Mouse (Mus musculus): ENCODE data around the gene 1700016D06Rik. TPM values are rescaled to one million over a fixed set of nuclear protein-coding genes. Genes with fewer than 3 reads are reported as not detected.
A peak's percentile ranks its signal among the peaks of the same experiment; 100 is the strongest.

Gene 1700016D06Rik
- not detected for total RNA-seq (2021)
- long read RNA-seq = 0 reads

DNA sequence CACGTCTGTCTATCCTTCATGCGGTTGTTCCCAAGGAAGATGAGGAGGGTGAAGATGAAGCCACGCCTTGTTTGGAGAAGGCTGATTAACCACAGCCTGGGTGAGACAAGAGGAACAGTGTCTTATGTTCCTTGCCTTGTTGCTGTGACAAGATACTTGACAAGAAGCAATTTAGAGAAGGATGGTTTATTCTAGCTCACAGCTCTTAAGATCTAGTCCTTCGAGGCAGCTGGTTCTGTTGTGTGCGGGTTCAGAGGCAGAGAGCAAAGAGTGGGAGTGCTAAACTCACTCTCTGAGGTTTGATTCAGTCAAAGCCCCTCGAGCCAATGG is at the start of gene 1700016D06Rik:
TSS of gene 1700016D06Rik (minus strand) at position 31 of the 330 bp plus-strand sequence.
- DNase-seq (ENCODE audit: low spot score in 2 of 2) = no peak

DNA sequence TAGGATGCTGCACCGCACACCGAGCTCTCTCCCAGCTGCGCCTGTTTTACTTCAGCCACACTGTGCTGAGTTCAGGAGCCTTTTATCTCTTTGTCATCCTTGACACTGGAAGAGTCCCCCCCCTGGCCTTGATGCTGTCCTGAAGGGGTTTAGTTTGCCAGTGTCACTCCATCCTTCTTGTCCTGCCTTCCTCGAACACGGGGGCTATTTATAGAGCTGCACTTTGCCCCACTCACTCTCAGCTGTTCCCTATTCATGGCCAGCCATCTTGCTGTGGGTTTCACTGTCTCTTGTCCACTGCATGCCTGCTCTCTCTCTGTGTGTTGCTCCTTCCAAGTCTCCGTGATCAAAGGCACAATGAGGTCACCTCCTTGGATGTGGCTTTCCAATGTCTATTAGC is 48.6 kb upstream of the 1700016D06Rik start:
- DNase-seq (ENCODE audit: low spot score in 2 of 2) = no peak

DNA sequence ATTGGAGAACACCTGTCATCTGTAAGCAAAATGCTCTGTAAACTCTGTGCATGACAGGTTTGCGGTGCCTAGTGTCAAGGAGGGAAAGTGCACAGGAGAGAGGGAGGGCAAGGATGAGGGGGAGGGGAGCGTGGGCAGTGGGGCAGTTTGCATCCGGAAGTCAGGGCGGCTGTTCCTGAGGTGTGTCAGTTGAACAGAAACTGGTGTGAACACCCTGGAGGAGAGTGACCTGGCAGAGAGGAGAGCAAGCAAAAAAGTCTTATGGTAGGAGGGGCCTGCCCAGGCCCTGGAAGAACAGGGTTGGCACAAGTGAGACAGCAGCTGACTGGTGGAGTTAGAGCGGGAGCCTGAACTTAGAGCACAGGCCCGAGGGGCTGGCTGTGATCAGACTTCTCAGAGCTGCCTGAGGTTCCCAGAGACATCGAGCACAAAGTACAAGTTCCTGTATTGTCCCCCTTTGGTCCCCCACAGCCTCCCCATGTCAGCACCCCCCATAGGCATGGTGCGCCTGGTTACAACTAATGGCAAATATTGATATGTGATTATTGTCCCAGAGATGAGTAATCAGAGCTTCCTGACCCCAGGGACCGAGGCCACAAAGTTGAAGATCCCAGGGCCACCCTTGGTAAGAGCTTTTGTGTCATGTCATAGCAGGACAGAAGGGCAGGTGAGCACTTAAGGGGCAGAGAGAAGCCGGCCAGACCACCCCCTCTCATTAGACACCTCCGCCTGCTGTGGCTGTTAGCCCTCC is 46.2 kb upstream of the 1700016D06Rik start:
- no peak for DNase-seq (ENCODE audit: low spot score in 2 of 2)

GRCm38 (mm10) chr8:11743580-11743979 is 42.7 kb upstream of the 1700016D06Rik start:
- no peak for DNase-seq (ENCODE audit: low spot score in 2 of 2)

GRCm38 (mm10) chr8:11740857-11741256 is 40.0 kb upstream of the 1700016D06Rik start:
- no peak for DNase-seq (ENCODE audit: low spot score in 2 of 2)

DNA sequence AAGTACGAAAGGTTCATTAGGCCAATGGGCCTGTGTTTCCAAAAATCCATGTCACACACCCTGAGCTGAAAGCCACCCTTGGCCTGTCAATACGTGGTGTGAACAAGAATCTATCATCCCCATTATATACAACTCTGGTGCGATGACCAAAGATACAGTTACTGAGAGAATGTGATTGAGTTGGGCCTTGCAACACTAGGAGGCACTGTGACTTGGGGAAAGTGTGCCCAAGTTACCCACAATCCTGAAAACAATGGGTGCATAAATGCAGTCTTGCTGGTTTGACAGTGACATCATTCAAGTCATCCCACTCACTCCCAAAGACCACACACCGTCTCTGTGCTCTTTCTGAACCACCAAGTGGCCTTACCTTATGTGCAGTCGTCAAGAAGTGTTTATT is 38.2 kb upstream of the 1700016D06Rik start:
- no peak for DNase-seq (ENCODE audit: low spot score in 2 of 2)

- DNase-seq (ENCODE audit: low spot score in 2 of 2) = no peak
Observed at GRCm38 (mm10) chr8:11737096-11737495, 36.2 kb upstream of the 1700016D06Rik start.

DNA sequence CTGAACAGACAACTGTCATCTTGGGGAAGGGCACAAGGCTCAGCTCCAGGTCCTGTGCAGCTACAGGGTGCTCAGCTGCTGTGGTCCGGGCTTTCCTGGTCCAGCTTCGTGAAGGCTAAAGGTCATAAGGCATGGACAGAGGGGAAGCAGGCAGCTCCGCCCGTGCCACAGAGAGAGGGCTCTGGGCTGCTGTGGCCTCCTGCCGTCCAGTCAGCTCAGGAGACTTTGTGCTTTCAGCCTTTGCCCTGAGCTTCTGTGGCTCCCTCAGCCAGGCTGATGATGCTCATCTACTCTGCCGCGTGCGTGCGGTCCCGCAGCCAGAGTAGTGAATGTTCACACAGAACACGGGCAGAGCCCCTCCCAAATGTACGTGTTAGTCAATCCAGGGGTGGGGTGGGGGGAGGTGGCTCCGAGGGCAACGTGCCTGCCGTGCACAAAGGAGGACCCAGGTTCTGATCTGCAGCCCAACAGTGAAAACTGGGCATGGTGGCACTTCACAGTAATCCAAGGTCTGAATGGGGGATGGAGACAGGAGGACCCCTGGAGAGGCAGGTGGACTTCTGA is 34.9 kb upstream of the 1700016D06Rik start:
- no peak for DNase-seq (ENCODE audit: low spot score in 2 of 2)

DNA sequence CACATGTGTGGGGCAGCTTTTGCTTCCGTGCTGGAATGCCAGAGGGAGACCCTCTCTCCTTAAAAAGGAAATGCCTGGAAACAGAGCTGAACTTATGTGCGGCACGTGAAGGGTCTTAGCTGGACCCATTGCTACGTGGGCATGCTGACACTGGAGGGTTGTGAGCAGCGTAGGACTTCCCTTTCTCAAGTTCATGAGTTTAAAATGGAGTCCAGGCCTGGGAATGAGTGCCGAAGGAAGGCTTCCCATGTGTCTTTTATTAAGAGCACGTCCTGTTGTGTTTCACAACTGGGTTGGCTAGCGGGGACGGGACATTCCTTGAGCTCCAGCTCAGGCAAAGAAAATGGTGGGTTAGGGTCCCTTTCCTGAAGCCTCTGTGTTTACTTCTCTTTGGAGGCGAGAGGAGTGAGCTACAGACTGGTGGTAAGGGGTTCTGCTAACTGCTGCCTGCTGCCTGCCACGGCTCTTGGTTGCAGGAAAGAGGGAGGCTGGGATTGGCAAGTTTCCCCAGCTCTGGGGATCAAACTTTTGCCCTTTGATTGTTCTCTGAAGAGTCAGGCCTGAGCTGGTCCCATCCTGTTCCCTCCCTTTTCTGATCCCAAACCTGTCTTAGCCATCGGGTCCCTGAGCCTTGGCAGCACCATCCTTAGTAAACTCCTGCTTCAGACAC is 29.5 kb upstream of the 1700016D06Rik start:
- DNase-seq (ENCODE audit: low spot score in 2 of 2) = no peak

GRCm38 (mm10) chr8:11728482-11729295 is 27.8 kb upstream of the 1700016D06Rik start:
- peak; percentile 58 to 70 for DNase-seq (ENCODE audit: low spot score in 2 of 2)

- DNase-seq (ENCODE audit: low spot score in 2 of 2) = peak; percentile 72 to 81
Observed at GRCm38 (mm10) chr8:11727651-11728481, 27.0 kb upstream of the 1700016D06Rik start, which contains the start of gene Arhgef7. Gene Arhgef7, plus strand, starts transcription at chr8:11727721.

DNA sequence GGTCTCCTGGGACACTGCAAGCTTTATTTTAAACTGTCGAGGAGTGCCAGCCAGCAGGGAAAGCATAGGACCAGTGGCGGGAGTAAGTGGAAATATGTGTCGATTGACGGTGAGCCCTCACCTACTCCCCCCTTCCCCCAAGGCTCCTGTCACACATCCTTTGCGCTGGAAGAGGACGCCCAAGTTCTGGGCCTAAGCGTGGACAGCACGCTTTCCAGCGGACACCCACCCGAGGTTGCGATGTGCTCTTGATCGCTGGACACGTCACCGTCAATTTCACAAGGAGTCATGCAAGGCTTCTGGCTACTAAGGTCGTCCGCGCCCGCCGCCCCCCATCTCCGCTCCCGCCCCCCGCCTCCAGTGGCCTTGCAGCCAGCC is 26.4 kb upstream of the 1700016D06Rik start:
- DNase-seq (ENCODE audit: low spot score in 2 of 2) = no peak

DNA sequence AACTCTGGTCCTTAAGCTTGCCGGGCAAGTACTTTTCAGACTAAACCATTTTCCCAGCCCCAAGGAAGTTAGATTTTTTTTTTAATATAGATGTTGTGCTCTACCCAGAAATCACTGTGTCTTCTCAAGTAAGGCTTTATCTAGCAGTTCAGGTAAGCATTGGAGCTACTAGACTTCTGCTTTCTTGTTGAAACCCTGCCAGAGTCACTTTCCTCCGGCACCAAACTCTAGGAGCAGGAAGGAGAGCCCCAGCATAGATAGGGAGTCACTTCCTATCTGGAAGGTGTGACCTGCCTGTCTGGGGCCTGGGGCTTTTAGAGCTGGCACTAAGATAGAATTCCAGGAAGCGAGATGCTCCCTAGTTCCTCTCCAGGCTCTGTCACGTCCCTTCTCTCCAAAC is 16.3 kb upstream of the 1700016D06Rik start:
- DNase-seq (ENCODE audit: low spot score in 2 of 2) = no peak

- no peak for DNase-seq (ENCODE audit: low spot score in 2 of 2)
Observed at GRCm38 (mm10) chr8:11712244-11712643, 11.4 kb upstream of the 1700016D06Rik start.

- DNase-seq (ENCODE audit: low spot score in 2 of 2) = no peak
Observed at GRCm38 (mm10) chr8:11710415-11710814, 9.6 kb upstream of the 1700016D06Rik start.

- DNase-seq (ENCODE audit: low spot score in 2 of 2) = no peak
Observed at GRCm38 (mm10) chr8:11709542-11709941, 8.7 kb upstream of the 1700016D06Rik start.

- no peak for DNase-seq (ENCODE audit: low spot score in 2 of 2)
Observed at GRCm38 (mm10) chr8:11708815-11709214, 8.0 kb upstream of the 1700016D06Rik start.

GRCm38 (mm10) chr8:11707701-11708100 is 6.8 kb upstream of the 1700016D06Rik start:
- no peak for DNase-seq (ENCODE audit: low spot score in 2 of 2)

DNA sequence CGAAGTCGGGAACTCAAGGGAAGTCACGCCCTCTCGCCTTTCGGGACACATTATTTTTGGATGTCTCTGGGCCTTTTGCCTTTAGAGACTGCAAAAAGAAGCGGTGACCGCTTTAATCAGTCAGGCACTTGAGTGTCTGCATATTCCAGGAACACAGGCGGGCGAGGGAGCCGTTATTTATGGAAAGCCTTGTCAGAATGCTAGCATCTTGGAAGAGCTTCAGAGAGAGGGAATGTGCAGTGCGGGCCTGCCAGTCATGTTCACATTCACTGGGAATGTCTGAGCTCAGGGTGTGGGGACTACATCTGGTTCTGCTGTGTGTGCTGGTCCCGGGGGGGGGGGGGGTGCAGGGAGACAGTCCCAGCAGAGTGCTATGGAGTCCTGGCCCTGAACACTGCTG is 5.0 kb upstream of the 1700016D06Rik start:
- DNase-seq (ENCODE audit: low spot score in 2 of 2) = peak in 1 of 2 experiments; percentile 26

DNA sequence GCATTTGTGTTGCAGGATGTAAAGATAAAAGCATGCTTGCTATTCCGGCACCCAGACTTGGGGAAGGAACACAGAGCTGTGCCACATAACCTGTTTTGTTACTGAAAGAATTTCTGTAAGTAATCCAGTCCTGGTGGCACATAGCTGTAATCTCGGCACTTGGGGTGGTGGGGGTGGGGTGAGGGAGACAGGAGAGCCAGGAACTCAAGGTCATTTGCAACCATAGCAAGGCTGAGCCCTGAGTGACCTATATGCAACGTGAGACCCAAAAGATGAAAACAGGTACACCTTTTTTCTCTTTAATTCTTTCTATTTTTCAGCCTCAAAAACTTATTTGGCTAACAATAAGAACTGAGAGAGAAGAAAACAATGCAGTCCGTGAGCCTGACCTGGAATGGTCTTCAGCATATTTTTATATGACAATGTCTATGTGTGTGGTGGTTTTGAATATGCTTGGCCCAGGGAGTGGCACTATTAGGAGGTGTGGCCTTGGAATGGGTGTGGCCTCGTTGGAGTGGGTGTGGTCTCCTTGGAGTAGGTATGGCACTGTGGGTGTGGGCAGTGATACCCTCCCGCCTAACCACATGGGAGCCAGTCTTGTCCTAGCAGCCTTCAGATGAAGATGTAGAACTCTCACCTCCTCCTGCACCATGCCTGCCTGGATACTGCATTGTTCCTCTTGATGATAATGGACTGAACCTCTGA is 4.0 kb upstream of the 1700016D06Rik start:
- no peak for DNase-seq (ENCODE audit: low spot score in 2 of 2)
